Mouse (Mus musculus): Measurements from ENCODE around the gene Olfr750.

- TF ChIP-seq CTCF (IDR thresholded peaks at IDR 0.05; ENCODE audit: control insufficient read depth, insufficient read depth, insufficient replicate concordance, low read depth, low read length) = no peak
- TF ChIP-seq POLR2A (IDR thresholded peaks at IDR 0.05; ENCODE audit: control insufficient read depth, low read depth, low read length) = no peak
Measured at GRCm38 (mm10) chr14:51111966-51112365, 37.7 kb upstream of the Olfr750 start.
